Mouse (Mus musculus): Measurements from ENCODE around the gene Arhgap23.

DNA sequence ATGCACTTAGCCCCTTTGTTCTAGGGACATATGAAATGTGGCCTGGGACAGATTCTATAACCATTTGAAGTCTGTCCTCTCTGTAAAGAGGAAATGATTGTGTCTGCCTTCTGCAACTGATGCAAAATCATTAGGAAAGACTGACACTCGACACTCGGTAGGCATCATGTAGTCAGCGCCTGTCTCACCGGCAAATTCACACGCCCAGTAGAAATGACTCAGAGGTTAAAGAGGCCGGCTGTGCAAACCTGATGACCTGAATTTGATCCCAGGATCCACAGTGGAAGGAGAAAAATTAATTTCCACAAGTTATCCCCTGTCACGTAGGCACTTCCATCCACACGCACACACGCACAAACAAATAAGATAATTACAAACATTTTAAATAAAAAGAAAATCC lies 109.0 kb downstream of the Arhgap23 start:
- TF ChIP-seq CTCF (IDR thresholded peaks at IDR 0.05; ENCODE audit: low read depth, low read length), result no peak
- no peak for TF ChIP-seq POLR2A (IDR thresholded peaks at IDR 0.05; ENCODE audit: extremely low read depth, insufficient read depth, low read length)

Measured in liver, adult 2 months (tissue).